Mouse (Mus musculus) stomach, embryonic 14.5 days (tissue): ENCODE measurements around the gene Plg. TPM values are rescaled to one million over a fixed set of nuclear protein-coding genes. Genes with fewer than 3 reads are reported as not detected.

Experiments
- ATAC-seq: fragments of 200-750 bp; cut with Nextera tagmentation; 2 replicates; pipeline ENCODE4 v1.8.0; 2017; ENCODE audit warnings: low read depth, moderate TSS enrichment; ENCODE audit not compliant: insufficient number of reproducible peaks, insufficient read depth, low FRiP score
- H3K27ac ChIP-seq: fragments of 300-500 bp; sonication (generic); 2 replicates; pipeline ENCODE4 v1.5.1; 2014; ENCODE audit warnings: mild to moderate bottlenecking, low read length, moderate library complexity, mixed read lengths
- H3K27me3 ChIP-seq: fragments of 300-500 bp; sonication (generic); 2 replicates; pipeline ENCODE4 v1.6.1; 2014; ENCODE audit warnings: low read length, control low read depth, mixed read lengths; ENCODE audit not compliant: control insufficient read depth, insufficient read depth
- H3K36me3 ChIP-seq: fragments of 300-500 bp; sonication (generic); 2 replicates; pipeline ENCODE4 v1.6.1; 2014; ENCODE audit warnings: mild to moderate bottlenecking, control low read depth, low read length, moderate library complexity, mixed read lengths; ENCODE audit not compliant: control insufficient read depth, insufficient read depth
- H3K4me1 ChIP-seq: fragments of 300-500 bp; sonication (generic); 2 replicates; pipeline ENCODE4 v1.6.1; 2014; ENCODE audit warnings: low read length, control low read depth, mixed read lengths; ENCODE audit not compliant: control insufficient read depth, insufficient read depth
- H3K4me2 ChIP-seq: fragments of 300-500 bp; sonication (generic); replicated peaks from 2 replicates; pipeline ENCODE4 v1.6.1; 2014; ENCODE audit warnings: low read depth, low read length, control low read depth
- H3K4me3 ChIP-seq: fragments of 300-500 bp; sonication (generic); 2 replicates; pipeline ENCODE4 v1.5.1; 2014; ENCODE audit warnings: low read depth, low read length, control low read depth
- H3K9ac ChIP-seq: fragments of 300-500 bp; sonication (generic); replicated peaks from 2 replicates; pipeline ENCODE4 v1.6.1; 2014; ENCODE audit warnings: low read depth, mild to moderate bottlenecking, control low read depth, low read length, moderate library complexity, mixed read lengths
- H3K9me3 ChIP-seq: fragments of 300-500 bp; sonication (generic); 2 replicates; pipeline ENCODE4 v1.6.1; 2016; ENCODE audit warnings: low read depth, low read length, control low read depth; ENCODE audit not compliant: control insufficient read depth
- WGBS: fragments of 180-500 bp; shearing (Covaris S2); extraction: QIAGEN DNeasy Blood & Tissue Kit; methylation state at CpG from one replicate; pipeline ENCODE4 v1.1.7; 2014; 5-methylcytosine and 5-hydroxymethylcytosine counted together
- polyA plus RNA-seq: library from polyadenylated mRNA; unstranded; fragments of >200 nt; fragmentation: Nextera tagmentation; extraction: Ambion mirVana; gene quantifications from 2 replicates; pipeline ENCODE4 v1.2.1, GENCODE M21; 2014

Plg gene
- polyA plus RNA-seq, 1 experiment from 2014 or later = 1.1 TPM

GRCm38 (mm10) chr17:12452862-12453531, 74.6 kb downstream of the Plg start:
- Histone ChIP-seq H3K27ac (no peak overlapping the region), H3K9ac (no peak overlapping the region), H3K4me1 (peaks cover 5% of the 10 kb centered on the region; the same call in 1 of the 2 replicates), H3K9me3 (no peaks in the 10 kb centered on the region), H3K4me2 (no peak overlapping the region), H3K27me3 (no peaks in the 10 kb centered on the region), H3K4me3 (no peak overlapping the region), H3K36me3 (no peaks in the 10 kb centered on the region)
- ATAC-seq = peak; percentile 74
- 45% methylated on average over 11 of the region's 11 CpGs for WGBS

GRCm38 (mm10) chr17:12453691-12454090, 75.3 kb downstream of the Plg start:
- Histone ChIP-seq H3K9ac (no peak overlapping the region), H3K9me3 (no peaks in the 10 kb centered on the region), H3K36me3 (no peaks in the 10 kb centered on the region), H3K27me3 (no peaks in the 10 kb centered on the region), H3K27ac (no peak overlapping the region), H3K4me3 (no peak overlapping the region), H3K4me1 (peaks cover 5% of the 10 kb centered on the region; the same call in 1 of the 2 replicates), H3K4me2 (no peak overlapping the region)
- no peak for ATAC-seq
- 76% methylated on average over 6 of the region's 6 CpGs for WGBS

- H3K27me3 ChIP-seq = no peaks in the 10 kb centered on the region
Observed at GRCm38 (mm10) chr17:12455143-12455790, 76.9 kb downstream of the Plg start.

GRCm38 (mm10) chr17:12461168-12461567, 82.8 kb downstream of the Plg start:
- Histone ChIP-seq H3K9ac (no peak overlapping the region), H3K4me3 (no peak overlapping the region), H3K4me1 (no peaks in the 10 kb centered on the region), H3K27ac (no peak overlapping the region), H3K36me3 (no peaks in the 10 kb centered on the region), H3K9me3 (no peaks in the 10 kb centered on the region), H3K4me2 (no peak overlapping the region), H3K27me3 (no peaks in the 10 kb centered on the region)
- no peak for ATAC-seq

More at GRCm38 (mm10) chr17:12455143-12455790, 76.9 kb downstream of the Plg start:
- H3K9me3 ChIP-seq = no peaks in the 10 kb centered on the region
- 84% methylated on average over 5 of the region's 5 CpGs for WGBS
- no peak for ATAC-seq
- H3K4me1 ChIP-seq = peaks cover 5% of the 10 kb centered on the region; the same call in 1 of the 2 replicates
- no peak overlapping the region for H3K27ac ChIP-seq
- H3K9ac ChIP-seq = no peak overlapping the region
- no peak overlapping the region for H3K4me3 ChIP-seq
- no peaks in the 10 kb centered on the region for H3K36me3 ChIP-seq
- H3K4me2 ChIP-seq = no peak overlapping the region

- no peaks in the 10 kb centered on the region for H3K4me1 ChIP-seq
- H3K9ac ChIP-seq = no peak overlapping the region
- WGBS = 74% methylated on average over 4 of the region's 4 CpGs
- H3K4me3 ChIP-seq = no peak overlapping the region
- H3K36me3 ChIP-seq = no peaks in the 10 kb centered on the region
- H3K9me3 ChIP-seq = no peaks in the 10 kb centered on the region
- no peak overlapping the region for H3K4me2 ChIP-seq
- no peak overlapping the region for H3K27ac ChIP-seq
- ATAC-seq = no peak
- H3K27me3 ChIP-seq = no peaks in the 10 kb centered on the region
Observed at GRCm38 (mm10) chr17:12466501-12467000, 88.1 kb downstream of the Plg start.

GRCm38 (mm10) chr17:12467642-12468041, 89.2 kb downstream of the Plg start:
- H3K27ac ChIP-seq = no peak overlapping the region
- no peak overlapping the region for H3K9ac ChIP-seq
- H3K9me3 ChIP-seq = no peaks in the 10 kb centered on the region
- WGBS = 65% methylated on average over 3 of the region's 3 CpGs
- no peak overlapping the region for H3K4me3 ChIP-seq
- no peak overlapping the region for H3K4me2 ChIP-seq
- no peaks in the 10 kb centered on the region for H3K4me1 ChIP-seq
- no peaks in the 10 kb centered on the region for H3K27me3 ChIP-seq
- H3K36me3 ChIP-seq = no peaks in the 10 kb centered on the region
- ATAC-seq = no peak

GRCm38 (mm10) chr17:12468745-12469144, 90.3 kb downstream of the Plg start:
- no peak overlapping the region for H3K4me2 ChIP-seq
- no peak for ATAC-seq
- H3K27me3 ChIP-seq = no peaks in the 10 kb centered on the region
- H3K9me3 ChIP-seq = no peaks in the 10 kb centered on the region
- 79% methylated on average over 5 of the region's 5 CpGs for WGBS
- no peaks in the 10 kb centered on the region for H3K36me3 ChIP-seq
- H3K4me3 ChIP-seq = no peak overlapping the region
- no peak overlapping the region for H3K27ac ChIP-seq
- no peak overlapping the region for H3K9ac ChIP-seq
- no peaks in the 10 kb centered on the region for H3K4me1 ChIP-seq
